Mouse (Mus musculus) cerebellum, postnatal 14 days (tissue): ENCODE measurements around the gene Tmem51.
"Not testable (repeated sequence)": the region's sequence is repeated elsewhere in the genome, so short reads cannot be mapped to it uniquely, and the experiment has no call there.

Source experiments
- DNase-seq, 2 experiments: peaks; one replicate each; pipeline ENCODE4 v3.0.0; 2021; ENCODE audit warnings: mixed read lengths in 2 of 2

The Tmem51 gene

DNA sequence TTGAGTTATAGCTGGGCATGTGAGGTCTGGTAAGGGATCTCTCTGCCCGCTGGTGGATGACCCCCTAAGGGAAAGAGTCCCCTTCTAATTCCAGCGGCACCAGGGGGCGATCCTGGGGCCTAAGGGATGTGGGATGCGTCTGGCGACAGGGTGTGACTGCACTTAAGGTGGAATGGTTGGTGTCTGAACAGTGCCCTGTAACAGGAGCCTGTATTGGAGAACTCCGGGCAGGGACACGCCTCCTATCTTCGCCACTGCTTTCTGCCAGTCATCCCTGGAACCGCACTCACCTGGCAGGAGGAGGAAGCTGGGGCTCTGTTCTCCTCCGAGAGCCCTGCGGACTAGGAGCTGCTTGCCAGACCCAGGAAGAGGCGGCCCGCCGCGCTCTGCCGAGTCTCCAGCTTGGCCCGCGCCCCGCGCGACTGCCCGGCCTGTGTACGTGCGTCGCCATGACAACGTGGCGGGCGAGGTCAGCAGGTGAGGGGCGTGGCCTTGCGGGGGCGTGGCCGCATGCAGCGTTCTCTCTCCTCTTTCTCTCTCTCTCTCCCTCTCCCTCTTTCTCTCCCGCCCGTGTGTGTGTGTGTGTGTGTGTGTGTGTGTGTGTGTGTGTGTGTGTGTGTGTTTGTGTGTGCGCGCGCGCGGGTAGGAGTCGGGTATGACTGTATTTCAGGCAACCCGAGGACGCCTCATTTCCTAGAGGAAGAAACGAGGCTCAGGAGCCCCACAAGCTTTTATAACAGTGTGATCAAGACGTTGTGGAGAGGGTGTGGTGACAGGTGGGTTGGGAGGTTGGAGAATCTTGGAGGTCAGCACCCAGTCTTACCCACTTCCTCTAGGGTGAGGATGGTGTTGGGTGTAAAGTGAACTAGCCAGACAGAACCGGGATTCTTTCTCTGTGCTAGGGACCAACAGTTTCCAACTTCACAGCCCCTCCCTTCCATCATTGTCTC is 69.2 kb downstream of the Tmem51 start, which contains the start of gene Fhad1:
Gene Fhad1, minus strand, starts transcription at position 424 of the 950 bp plus-strand sequence.
- peak; percentile 81 to 83 for DNase-seq

DNA sequence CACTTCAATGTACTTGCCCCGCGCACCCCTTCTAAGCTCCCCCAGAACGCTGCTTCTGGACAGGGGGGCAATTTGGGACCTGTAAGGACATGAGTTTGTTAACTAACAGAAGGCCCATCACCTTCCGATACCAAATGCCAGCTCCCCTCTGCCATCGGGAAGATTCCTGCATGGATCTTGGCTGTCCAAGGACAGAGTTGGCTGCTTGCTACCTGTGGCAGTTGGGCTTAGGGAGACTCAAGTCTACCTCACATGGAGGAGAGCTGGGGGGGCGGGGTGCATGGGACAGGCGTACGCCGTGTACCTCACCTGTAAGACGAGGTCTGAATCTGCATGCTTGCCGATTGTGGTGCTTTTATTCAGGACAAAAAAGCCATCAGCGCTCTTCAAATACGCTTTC is 72.9 kb downstream of the Tmem51 start:
- DNase-seq, result peak; percentile 39 to 57

- DNase-seq, result no peak
These were observed 73.7 kb downstream of the Tmem51 start for GRCm38 (mm10) chr4:142010441-142010840.

- no peak for DNase-seq
These were observed 75.9 kb downstream of the Tmem51 start for GRCm38 (mm10) chr4:142008206-142008605.

- no peak for DNase-seq
These were observed 83.5 kb downstream of the Tmem51 start for GRCm38 (mm10) chr4:142000581-142000980.

DNA sequence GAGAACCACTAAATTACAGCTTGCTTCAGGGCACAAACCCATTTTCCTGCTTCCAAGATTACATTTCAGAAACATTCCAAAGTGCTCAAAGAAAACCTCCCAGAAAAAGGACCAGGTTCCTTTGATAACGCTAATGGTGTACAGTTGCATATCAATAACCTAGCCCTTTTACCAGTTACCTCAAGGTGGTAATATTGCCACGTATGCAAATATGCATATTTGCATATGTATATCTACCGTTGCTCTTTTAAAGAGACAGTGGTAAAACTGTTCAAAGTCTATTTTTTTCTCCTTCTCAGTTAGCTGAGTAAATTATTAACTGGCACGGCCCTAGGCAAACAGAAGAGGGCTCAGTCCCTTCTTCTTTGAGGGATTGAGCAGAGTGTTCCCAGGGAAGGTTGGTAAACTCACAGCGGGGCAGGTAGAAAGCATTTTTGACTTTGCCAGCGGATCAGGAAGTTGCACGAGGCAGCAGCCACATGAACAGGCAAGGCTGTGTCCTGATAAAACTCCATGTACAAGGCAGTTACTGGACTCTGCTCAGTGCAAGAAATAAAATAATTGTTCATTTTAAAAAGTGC is 84.5 kb downstream of the Tmem51 start:
- DNase-seq, result no peak

DNA sequence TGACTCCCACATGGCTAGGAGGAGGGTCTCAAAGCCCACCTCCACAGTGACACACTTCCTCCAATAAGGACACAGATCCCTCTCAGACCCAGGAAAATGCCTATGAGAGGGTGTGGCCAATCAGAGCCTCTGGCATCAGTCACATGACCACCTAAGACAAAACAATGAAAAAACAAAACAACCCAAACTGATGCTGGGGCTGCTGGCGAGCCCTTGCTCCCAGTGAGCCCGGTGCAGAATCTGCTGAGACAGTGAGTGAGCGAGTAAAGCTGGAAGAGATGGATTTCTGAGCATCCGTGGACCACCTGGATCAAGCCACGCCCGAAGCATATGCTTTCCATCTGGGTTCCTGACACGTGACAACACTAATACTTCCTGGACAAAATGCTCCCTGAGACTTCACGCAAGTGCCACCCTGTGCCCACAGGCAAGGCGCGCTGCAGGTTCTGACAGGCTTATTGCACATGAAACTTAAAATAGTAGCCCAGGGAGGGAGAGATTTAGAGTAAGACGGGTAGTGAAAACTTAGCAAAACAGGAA is 85.8 kb downstream of the Tmem51 start:
- peak; percentile 35 to 53 for DNase-seq

- no peak for DNase-seq
These were observed 87.2 kb downstream of the Tmem51 start for GRCm38 (mm10) chr4:141996880-141997279.

DNA sequence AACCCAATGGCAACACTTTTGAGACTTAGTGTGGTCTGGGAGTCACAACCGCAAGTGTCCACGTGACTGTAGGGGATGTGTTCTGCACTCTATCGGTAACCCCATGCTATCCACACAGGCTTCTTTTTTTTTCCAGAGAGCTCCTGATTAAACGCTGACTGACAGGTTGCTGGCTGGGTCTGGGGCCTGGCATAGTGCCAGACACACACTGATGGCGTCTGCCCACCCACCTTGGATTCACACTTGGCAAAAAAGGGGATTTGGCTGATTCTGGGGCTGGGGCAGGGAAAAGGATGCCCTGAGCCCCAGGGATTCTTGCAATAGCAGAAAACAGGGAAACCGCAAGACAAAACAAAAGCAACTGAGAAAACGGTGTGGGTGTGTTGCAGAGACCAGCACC is 88.0 kb downstream of the Tmem51 start:
- peak; percentile 77 to 78 for DNase-seq

GRCm38 (mm10) chr4:141994062-141994471 is 90.0 kb downstream of the Tmem51 start:
- not testable (repeated sequence) for DNase-seq

- no peak for DNase-seq
These were observed 90.6 kb downstream of the Tmem51 start for GRCm38 (mm10) chr4:141993347-141994061.

GRCm38 (mm10) chr4:141992530-141993204 is 91.4 kb downstream of the Tmem51 start:
- no peak for DNase-seq

- no peak for DNase-seq
These were observed 95.9 kb downstream of the Tmem51 start for GRCm38 (mm10) chr4:141988178-141988577.

- peak; percentile 61 to 67 for DNase-seq
These were observed 100.4 kb downstream of the Tmem51 start for GRCm38 (mm10) chr4:141983689-141984088.

DNA sequence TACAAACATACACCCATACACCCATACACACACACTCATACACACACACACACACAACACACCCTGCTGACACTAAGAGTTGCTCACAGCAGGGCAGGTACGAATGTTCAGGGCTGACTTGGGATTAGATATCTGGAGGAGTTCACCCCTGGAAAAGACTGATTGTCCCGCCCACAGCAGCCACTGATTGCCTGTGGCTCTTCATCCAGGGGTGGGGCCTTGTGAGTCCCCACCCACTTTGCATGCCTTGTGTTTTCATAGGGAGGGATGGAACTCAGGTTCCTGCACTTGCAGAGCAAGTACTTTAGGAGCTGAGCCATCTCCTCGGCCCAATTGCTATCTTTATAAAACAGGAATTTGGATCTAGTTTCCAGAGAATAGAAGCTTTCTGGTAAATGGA is 102.6 kb downstream of the Tmem51 start:
- DNase-seq, result no peak
